Mouse (Mus musculus): ENCODE results near the gene Stpg3. TPM values are rescaled to one million over a fixed set of nuclear protein-coding genes. Genes with fewer than 3 reads are reported as not detected.

Stpg3 gene
- polyA plus RNA-seq, 1 experiment, result not detected

GRCm38 (mm10) chr2:25196172-25196954 lies 18.1 kb downstream of the Stpg3 start, which contains the start of gene Tor4a:
Gene Tor4a (minus strand): TSS chr2:25196886.
- TF ChIP-seq GATA1 (IDR thresholded peaks at IDR 0.05; ENCODE audit: low read length), result no peak

- no peak for TF ChIP-seq GATA1 (IDR thresholded peaks at IDR 0.05; ENCODE audit: low read length)
These were observed 19.0 kb downstream of the Stpg3 start for GRCm38 (mm10) chr2:25195211-25196156.

- no peak for TF ChIP-seq GATA1 (IDR thresholded peaks at IDR 0.05; ENCODE audit: low read length)
These were observed 19.8 kb downstream of the Stpg3 start for GRCm38 (mm10) chr2:25194486-25195171.

GRCm38 (mm10) chr2:25194006-25194405 lies 20.4 kb downstream of the Stpg3 start:
- no peak for TF ChIP-seq GATA1 (IDR thresholded peaks at IDR 0.05; ENCODE audit: low read length)

GRCm38 (mm10) chr2:25193330-25193770 lies 21.1 kb downstream of the Stpg3 start:
- no peak for TF ChIP-seq GATA1 (IDR thresholded peaks at IDR 0.05; ENCODE audit: low read length)

- no peak for TF ChIP-seq GATA1 (IDR thresholded peaks at IDR 0.05; ENCODE audit: low read length)
These were observed 26.6 kb downstream of the Stpg3 start for GRCm38 (mm10) chr2:25187841-25188240.

- TF ChIP-seq GATA1 (IDR thresholded peaks at IDR 0.05; ENCODE audit: low read length), result no peak
These were observed 27.9 kb downstream of the Stpg3 start for GRCm38 (mm10) chr2:25186575-25186930.

GRCm38 (mm10) chr2:25185625-25186574 lies 28.5 kb downstream of the Stpg3 start:
- TF ChIP-seq GATA1 (IDR thresholded peaks at IDR 0.05; ENCODE audit: low read length), result no peak

GRCm38 (mm10) chr2:25184496-25184895 lies 29.9 kb downstream of the Stpg3 start:
- TF ChIP-seq GATA1 (IDR thresholded peaks at IDR 0.05; ENCODE audit: low read length), result no peak

GRCm38 (mm10) chr2:25183336-25183735 lies 31.1 kb downstream of the Stpg3 start:
- no peak for TF ChIP-seq GATA1 (IDR thresholded peaks at IDR 0.05; ENCODE audit: low read length)

GRCm38 (mm10) chr2:25182664-25183063 lies 31.8 kb downstream of the Stpg3 start:
- TF ChIP-seq GATA1 (IDR thresholded peaks at IDR 0.05; ENCODE audit: low read length), result no peak

- TF ChIP-seq GATA1 (IDR thresholded peaks at IDR 0.05; ENCODE audit: low read length), result no peak
These were observed 32.5 kb downstream of the Stpg3 start for GRCm38 (mm10) chr2:25181891-25182397.

- no peak for TF ChIP-seq GATA1 (IDR thresholded peaks at IDR 0.05; ENCODE audit: low read length)
These were observed 33.2 kb downstream of the Stpg3 start for GRCm38 (mm10) chr2:25180973-25181890.

Measured in G1E-ER4 (cell line).